Mouse (Mus musculus) macrophage (primary cell): Measurements from ENCODE around the gene Igf1r. TPM values are rescaled to one million over a fixed set of nuclear protein-coding genes. Genes with fewer than 3 reads are reported as not detected.

Experiments used
- H3K27ac ChIP-seq: fragments of 350-480 bp; formaldehyde crosslinking; 2 replicates; pipeline ENCODE4 v1.9.0; 2021
- H3K36me3 ChIP-seq: fragments of 350-480 bp; formaldehyde crosslinking; 2 replicates; pipeline ENCODE4 v1.9.0; 2021; ENCODE audit errors: inconsistent target
- H3K4me3 ChIP-seq: fragments of 350-480 bp; formaldehyde crosslinking; 2 replicates; pipeline ENCODE4 v1.9.0; 2021; ENCODE audit errors: inconsistent target
- H3K79me2 ChIP-seq: fragments of 350-480 bp; formaldehyde crosslinking; 2 replicates; pipeline ENCODE4 v1.9.0; 2021; ENCODE audit errors: inconsistent target
- WGBS: methylation state at CpG from one replicate; pipeline ENCODE4 v1.1.7; 2026; ENCODE audit warnings: inconsistent platforms; ENCODE audit not compliant: missing documents; 5-methylcytosine and 5-hydroxymethylcytosine counted together
- polyA plus RNA-seq: library from polyadenylated mRNA; stranded (reverse); fragments of 250-400 nt; gene quantifications from 3 replicates; pipeline ENCODE4 v1.2.4, GENCODE M21; 2018; ENCODE audit warnings: inconsistent platforms

Gene Igf1r
- polyA plus RNA-seq, 1 experiment from 2014 or later, result 3.2 TPM

DNA sequence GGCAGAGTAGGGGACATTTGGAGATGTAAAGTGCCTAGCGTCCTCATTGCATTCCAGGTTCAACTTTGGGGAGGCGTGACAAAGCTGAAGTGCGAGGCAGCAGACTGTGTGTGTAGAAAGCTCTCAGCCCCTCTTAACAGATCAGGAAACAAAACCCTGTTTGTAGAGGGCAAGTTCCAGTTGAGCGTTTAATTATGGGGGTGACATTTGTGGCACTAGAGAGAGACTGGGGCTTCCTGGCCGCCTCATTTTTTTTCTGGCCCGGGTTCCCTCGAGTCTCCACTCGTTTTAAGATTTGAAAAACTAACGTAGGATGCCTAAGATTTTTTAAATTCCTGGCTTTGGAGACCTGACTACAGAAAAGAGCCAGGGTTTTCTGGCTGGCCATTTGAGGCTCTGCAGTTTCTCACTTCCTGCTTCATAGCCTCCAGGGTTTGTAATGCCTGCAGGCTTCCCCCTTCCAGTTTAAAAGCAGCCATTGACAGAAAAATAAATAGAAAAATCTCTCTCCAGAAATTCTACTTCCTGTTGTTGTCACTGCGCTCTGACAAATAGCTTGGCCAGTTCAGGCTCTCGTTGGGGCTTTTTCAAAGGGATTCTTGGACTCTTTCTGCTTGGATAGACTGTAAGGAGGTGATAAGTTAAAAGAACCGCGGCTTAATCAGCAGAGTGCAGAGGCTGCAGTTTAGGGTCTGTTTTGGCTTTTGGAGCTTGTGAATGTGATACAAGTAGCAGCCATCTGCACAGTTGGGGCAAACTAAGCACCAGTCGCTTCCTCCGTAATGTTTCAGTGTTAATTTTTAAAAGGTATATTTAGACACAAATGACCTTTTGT is 20.8 kb downstream of the Igf1r start:
- peak overlapping the region; percentile 33; the same call in 1 of the 2 replicates for H3K27ac ChIP-seq

DNA sequence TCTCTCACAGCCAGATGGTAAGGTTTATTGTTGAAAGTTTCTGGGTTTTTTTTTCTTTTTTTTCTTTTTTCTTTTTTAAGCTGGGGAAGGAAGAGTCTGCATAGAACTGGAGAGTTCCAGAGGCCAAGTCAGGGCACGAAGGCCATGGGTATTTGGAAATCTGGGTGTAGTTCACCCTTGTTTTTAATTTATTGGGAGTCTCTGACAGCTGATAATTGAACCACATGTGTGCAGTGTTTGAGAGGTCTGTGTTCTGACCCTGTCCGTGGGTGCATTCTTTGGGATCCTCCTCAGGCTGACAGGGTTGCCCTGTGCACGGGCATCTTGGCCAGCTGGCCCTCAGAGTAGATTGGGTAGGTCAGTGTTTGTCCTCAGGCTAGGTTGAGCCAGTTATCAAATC is 29.3 kb downstream of the Igf1r start:
- H3K36me3 ChIP-seq, result no peaks in the 10 kb centered on the region
- WGBS, result 70% methylated on average over 3 of the region's 3 CpGs

More for the DNA sequence above, 20.8 kb downstream of the Igf1r start:
- H3K36me3 ChIP-seq, result no peaks in the 10 kb centered on the region
- WGBS, result 17% methylated on average over 15 of the region's 15 CpGs
- H3K79me2 ChIP-seq, result no peaks in the 10 kb centered on the region; the same call in 1 of the 2 replicates
- no peak overlapping the region for H3K4me3 ChIP-seq

DNA sequence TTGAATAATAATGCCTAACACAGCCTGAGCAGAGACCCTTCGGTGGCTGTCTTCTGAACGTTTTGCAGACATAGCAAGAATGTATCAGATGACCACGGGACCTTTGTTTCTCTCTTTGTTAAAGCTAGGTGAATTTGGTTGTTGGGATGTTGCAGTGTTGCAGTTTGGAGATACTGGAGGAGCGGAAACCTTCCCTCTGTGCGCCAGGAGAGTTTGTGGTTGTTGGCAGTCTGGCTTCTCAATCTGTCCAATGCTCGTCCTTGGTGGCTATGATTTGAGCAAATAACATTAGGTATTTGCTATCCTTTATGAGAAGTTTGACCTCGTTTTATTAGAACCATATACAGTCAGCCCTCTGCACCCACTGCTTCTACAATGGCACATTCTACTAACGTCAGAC is 30.2 kb downstream of the Igf1r start:
- no peaks in the 10 kb centered on the region; the same call in 1 of the 2 replicates for H3K79me2 ChIP-seq
- H3K4me3 ChIP-seq, result no peak overlapping the region
- H3K27ac ChIP-seq, result no peak overlapping the region
- H3K36me3 ChIP-seq, result no peaks in the 10 kb centered on the region
- WGBS, result 87% methylated on average over 8 of the region's 8 CpGs

More for the DNA sequence above, 29.3 kb downstream of the Igf1r start:
- no peak overlapping the region for H3K4me3 ChIP-seq
- H3K79me2 ChIP-seq, result no peaks in the 10 kb centered on the region; the same call in 1 of the 2 replicates
- H3K27ac ChIP-seq, result no peak overlapping the region

DNA sequence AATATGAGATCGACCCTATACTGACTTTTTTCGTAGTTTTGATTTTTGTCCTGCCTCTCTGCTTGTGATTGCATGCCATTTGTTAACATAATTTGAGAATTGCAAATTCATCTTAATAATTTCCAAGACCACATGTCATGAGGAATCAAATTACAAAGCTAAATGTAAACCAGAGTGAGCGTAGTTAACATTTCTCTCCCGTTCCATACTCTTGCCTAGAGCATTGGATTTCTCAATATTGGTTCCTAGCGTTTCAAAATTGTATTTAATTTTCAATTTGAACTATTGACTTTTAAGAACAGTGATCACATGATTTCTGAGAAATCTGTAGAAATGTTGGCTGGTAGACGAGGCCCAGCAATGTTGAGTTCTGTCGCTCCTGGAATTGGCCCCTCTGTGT is 30.8 kb downstream of the Igf1r start:
- WGBS, result 96% methylated on average over 7 of the region's 7 CpGs

DNA sequence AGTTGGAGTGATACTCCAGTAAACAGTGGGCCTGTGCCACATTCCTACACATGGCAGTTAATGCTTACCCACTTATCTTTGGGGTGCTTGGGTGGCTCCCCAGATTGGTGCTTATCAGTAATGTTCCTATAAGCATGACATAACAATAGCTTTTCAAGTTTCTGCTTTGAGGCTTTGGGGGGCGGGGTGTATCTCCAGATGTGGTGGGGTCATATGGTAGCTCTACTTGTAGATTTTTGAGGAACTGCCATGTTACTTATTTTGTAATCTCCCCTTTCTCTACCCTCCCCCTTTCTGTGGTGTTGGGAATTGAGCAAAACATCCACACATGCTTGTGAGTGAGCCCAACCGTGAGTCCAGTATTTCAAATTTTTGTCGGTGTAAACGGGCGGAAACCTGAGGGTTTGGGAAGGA is 32.4 kb downstream of the Igf1r start:
- peak overlapping the region; percentile 35; the same call in 1 of the 2 replicates for H3K27ac ChIP-seq
- no peaks in the 10 kb centered on the region; the same call in 1 of the 2 replicates for H3K79me2 ChIP-seq
- no peak overlapping the region for H3K4me3 ChIP-seq
- H3K36me3 ChIP-seq, result no peaks in the 10 kb centered on the region
- WGBS, result 3% methylated on average over 5 of the region's 5 CpGs

More for the DNA sequence above, 30.8 kb downstream of the Igf1r start:
- no peaks in the 10 kb centered on the region for H3K36me3 ChIP-seq
- no peak overlapping the region for H3K4me3 ChIP-seq
- H3K27ac ChIP-seq, result no peak overlapping the region
- H3K79me2 ChIP-seq, result no peaks in the 10 kb centered on the region; the same call in 1 of the 2 replicates

DNA sequence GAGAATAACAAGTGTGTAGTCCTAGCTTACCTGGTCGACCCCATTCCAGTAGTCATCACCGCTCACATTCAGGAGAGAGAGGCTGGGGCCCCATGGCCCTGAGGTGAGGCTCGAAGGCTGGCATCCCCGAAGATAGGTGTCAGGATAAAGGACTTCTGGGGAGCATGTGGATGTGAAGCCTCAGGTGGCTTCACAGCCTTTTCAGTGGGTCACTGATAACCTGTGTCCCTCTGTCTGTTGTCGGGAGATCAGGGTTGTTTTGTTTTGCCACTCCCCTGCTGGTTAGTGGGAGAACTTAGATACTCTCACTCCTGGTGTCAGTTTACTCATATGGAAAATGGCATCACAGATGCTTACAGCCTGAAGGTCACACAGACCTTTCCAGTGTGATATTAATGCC is 32.9 kb downstream of the Igf1r start:
- H3K27ac ChIP-seq, result peak overlapping the region; percentile 35; the same call in 1 of the 2 replicates
- H3K4me3 ChIP-seq, result no peak overlapping the region
- WGBS, result 74% methylated on average over 5 of the region's 5 CpGs
- H3K79me2 ChIP-seq, result no peaks in the 10 kb centered on the region; the same call in 1 of the 2 replicates
- H3K36me3 ChIP-seq, result no peaks in the 10 kb centered on the region

DNA sequence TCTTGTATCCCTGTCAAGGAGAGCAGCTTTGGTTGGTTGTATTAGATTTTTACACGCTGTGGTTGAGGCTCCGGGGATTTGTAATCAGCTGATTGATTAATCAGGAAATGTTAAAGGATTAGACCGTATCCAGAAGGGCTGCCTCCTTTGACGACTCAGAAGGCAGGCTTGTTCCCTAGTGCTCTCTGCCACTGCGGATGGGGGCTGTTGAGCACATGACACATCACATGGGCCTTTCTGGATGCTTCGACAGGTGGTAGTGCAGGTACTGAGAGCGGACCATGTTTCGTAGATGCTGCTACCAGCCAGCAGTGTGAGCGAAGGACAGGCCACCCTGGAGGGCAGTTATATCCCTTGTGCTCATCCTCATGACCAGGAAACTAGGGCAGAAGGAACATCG is 33.6 kb downstream of the Igf1r start:
- Histone ChIP-seq H3K4me3 (no peak overlapping the region), H3K36me3 (no peaks in the 10 kb centered on the region), H3K27ac (no peak overlapping the region), H3K79me2 (no peaks in the 10 kb centered on the region; the same call in 1 of the 2 replicates)
- WGBS, result 94% methylated on average over 10 of the region's 10 CpGs

DNA sequence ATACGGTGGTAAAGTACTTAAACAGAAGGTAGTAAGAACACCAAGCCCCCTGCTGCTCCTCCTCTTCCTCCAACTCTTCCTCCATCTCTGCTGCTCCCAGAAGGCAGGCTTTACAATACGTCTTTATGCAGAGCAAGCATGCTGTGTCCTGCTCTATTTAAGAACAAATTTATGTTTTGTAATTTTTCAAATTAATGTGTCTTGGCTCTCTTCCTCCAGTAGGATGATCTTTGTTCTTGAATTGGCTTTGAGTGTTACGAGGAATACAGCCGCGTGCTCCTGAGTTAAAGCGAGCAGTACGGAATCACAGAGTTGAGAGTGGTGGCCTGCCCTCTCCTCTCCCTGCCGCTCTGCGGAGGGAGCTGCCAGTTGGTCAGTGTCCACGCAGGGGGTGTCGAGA is 34.2 kb downstream of the Igf1r start:
- 95% methylated on average over 11 of the region's 11 CpGs for WGBS
- no peak overlapping the region for H3K27ac ChIP-seq
- H3K79me2 ChIP-seq, result no peaks in the 10 kb centered on the region; the same call in 1 of the 2 replicates
- H3K4me3 ChIP-seq, result no peak overlapping the region
- H3K36me3 ChIP-seq, result no peaks in the 10 kb centered on the region

DNA sequence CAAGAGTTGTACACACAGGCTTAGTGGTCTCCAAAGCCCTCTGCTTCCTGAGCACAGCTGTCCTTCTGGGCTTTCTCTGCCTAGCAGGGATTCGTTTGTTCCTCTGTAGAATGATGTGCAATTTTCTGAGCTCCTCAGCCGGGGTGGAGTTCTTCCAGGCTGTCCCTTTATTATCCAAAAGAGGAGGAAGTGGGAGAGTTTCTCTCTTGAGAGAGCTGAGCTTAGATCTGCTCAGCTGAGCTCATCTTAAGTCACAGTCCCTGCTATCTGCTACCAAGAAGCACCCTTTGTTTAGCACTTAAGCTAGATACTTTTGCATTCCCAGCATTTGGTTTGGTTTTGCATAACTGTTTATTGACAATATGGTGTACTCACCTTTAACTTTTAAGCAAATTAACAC is 36.7 kb downstream of the Igf1r start:
- WGBS, result 10% methylated on average over 2 of the region's 2 CpGs
- no peak overlapping the region for H3K4me3 ChIP-seq
- no peaks in the 10 kb centered on the region; the same call in 1 of the 2 replicates for H3K79me2 ChIP-seq
- no peaks in the 10 kb centered on the region for H3K36me3 ChIP-seq
- no peak overlapping the region for H3K27ac ChIP-seq

DNA sequence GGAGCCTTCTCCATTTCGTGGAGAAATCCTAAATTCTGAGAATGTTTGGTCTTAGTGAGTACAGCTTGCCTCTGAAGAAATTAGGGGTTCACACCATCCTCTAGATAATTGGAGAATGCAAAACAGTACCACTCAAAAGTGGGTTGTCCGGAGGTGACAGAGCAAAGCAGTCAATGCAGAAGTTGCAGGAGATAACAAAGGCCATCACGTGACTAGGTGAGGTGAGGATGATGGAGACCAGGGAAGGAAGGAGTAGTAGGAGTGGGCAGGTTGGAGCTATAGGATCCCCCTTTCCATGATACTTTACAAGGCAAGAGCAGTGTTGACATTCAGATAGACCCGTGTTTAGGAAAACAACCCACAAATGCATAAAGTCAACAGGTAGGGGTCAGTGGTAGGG is 41.0 kb downstream of the Igf1r start:
- 95% methylated on average over 4 of the region's 4 CpGs for WGBS
- H3K36me3 ChIP-seq, result no peaks in the 10 kb centered on the region
- H3K27ac ChIP-seq, result no peak overlapping the region
- H3K79me2 ChIP-seq, result no peaks in the 10 kb centered on the region
- H3K4me3 ChIP-seq, result no peak overlapping the region

DNA sequence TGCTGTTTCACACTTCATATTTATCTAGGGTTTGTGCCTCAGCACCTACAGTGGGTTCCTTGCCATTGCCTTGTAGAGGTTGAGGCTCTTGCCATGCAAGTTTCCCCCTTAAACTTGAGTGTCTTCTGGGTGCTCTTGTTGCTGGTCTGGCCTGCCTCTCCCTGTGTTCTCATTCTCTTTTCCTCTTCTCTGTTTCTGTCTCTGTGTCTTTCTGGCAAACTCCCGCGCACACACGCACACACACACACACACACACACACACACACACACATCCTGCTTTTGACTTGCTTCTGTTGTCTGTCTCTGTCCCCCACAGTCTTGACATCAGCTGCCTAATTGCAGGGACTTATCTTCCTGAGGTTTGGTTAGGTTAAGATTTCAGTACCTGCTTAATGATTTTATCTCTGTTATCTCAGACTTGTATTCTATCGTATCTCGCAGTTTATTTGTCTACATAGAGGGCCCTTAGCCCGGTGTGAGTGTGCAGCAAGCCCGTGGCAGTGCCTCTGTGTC is 41.8 kb downstream of the Igf1r start:
- H3K79me2 ChIP-seq, result no peaks in the 10 kb centered on the region
- no peak overlapping the region for H3K27ac ChIP-seq
- H3K4me3 ChIP-seq, result no peak overlapping the region
- 77% methylated on average over 7 of the region's 7 CpGs for WGBS
- no peaks in the 10 kb centered on the region for H3K36me3 ChIP-seq

DNA sequence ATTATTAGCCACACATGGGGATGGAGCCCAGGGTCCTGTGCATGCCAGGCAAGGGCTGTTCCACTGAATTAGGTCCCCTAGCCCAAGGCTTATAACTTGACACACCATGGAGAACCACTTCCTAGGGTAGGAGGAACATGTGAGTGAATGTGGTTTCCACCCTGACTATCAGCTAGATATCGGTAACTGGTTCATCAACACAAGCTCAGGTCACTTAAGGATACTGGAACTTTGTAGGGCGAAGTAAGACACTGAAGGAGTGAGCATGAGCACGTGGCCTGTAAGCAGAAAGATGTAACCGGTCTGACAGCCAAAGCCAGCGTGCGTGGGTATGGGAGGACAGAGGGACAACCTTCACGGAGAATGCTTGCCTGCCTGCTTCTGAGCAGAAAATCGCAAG is 42.6 kb downstream of the Igf1r start:
- H3K36me3 ChIP-seq, result no peaks in the 10 kb centered on the region
- no peak overlapping the region for H3K27ac ChIP-seq
- no peak overlapping the region for H3K4me3 ChIP-seq
- 52% methylated on average over 8 of the region's 8 CpGs for WGBS
- no peaks in the 10 kb centered on the region for H3K79me2 ChIP-seq

DNA sequence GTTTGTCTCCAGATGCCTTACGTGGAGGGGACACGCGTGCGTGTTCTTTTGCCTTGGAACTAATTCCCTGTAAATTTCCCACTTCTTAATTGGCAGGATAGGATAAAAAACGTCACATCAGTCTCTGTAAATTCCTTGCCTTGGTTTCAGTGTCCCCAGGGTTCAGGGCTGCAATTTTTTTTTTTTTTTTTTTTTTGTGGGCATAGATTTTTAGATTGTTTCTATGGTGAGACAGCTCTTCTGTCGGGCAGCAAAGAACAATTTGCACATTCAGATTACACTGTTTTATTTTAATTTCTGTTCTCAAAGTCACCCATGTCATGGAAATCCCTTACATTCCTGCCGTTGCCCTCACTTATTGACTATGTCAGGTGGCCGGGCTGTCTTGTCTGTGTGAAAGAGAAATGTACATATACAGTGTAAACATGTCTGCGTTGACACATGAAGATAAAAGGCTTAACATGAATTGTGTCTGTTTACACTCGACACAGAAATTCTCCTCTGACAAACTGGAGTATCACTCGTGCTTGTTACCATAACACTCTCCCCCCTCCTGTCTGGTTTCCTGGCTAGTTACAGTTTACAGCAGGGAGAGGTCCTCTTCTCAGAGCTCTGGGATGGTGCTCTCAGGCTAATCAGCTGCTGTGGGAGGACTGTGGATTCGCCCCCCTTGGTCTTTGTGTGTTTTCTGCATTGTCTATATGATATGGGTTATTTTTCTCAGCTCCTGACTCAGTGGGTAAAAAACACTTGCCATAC is 43.8 kb downstream of the Igf1r start:
- Histone ChIP-seq H3K27ac (no peak overlapping the region), H3K79me2 (no peaks in the 10 kb centered on the region), H3K4me3 (no peak overlapping the region), H3K36me3 (no peaks in the 10 kb centered on the region)
- 82% methylated on average over 12 of the region's 12 CpGs for WGBS

DNA sequence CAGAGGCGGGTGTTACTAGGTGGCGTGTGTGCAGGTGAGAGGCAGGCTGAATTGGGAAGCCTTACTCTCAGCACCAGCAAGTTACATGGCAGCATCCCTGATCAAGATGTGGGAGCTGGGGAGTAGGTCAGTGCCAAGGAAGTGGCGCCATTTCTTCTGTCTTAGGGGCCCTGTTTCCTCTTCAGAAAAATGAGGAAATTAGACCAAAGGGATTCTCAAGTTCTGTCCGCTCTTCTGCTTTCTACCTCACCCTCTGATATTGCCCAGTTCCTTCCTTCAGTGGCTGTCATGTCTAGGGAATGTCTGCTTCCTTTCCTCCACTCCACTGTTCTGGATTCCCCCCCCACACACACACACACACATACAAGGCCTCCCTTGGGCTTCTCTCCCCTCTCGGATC is 48.6 kb downstream of the Igf1r start:
- WGBS, result 65% methylated on average over 4 of the region's 5 CpGs
- H3K79me2 ChIP-seq, result no peaks in the 10 kb centered on the region
- H3K4me3 ChIP-seq, result no peak overlapping the region
- no peaks in the 10 kb centered on the region for H3K36me3 ChIP-seq
- H3K27ac ChIP-seq, result no peak overlapping the region

DNA sequence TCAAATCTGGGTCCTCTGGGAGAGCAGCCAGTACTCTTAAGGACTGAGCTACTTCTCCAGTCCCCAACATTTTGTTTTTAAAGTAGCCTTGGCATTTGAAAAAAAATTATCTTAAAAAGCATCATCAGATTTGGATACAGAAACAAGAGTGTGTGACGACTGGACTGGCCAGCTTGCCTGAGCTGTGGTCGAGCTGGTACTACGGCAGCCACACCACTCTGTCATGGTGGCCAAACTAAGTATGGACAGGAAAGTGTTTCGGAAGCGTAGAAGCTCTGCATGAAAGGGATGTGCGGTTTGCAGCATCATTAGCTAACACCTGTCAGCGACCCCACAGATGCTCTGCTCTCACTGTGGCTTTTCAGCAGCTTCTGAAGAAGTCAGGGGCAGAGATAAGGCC is 53.4 kb downstream of the Igf1r start:
- Histone ChIP-seq H3K79me2 (no peaks in the 10 kb centered on the region), H3K36me3 (no peaks in the 10 kb centered on the region), H3K27ac (no peak overlapping the region), H3K4me3 (no peak overlapping the region)
- WGBS, result 93% methylated on average over 7 of the region's 7 CpGs
